Mouse (Mus musculus): ENCODE data around the gene Cpt1c.
A peak's percentile ranks its signal among the peaks of the same experiment; 100 is the strongest.

Gene Cpt1c

GRCm38 (mm10) chr7:44999753-45000152 lies 25.1 kb upstream of the Cpt1c start:
- no peak for DNase-seq (ENCODE audit: low spot score)

GRCm38 (mm10) chr7:44998501-44998955 lies 23.9 kb upstream of the Cpt1c start, which contains the start of gene Bcl2l12:
Gene Bcl2l12, minus strand, starts transcription at chr7:44998712.
- DNase-seq (ENCODE audit: low spot score) = peak; percentile 56

GRCm38 (mm10) chr7:44997940-44998428 lies 23.3 kb upstream of the Cpt1c start:
- DNase-seq (ENCODE audit: low spot score) = no peak

- peak; percentile 98 for DNase-seq (ENCODE audit: low spot score)
These were observed 22.7 kb upstream of the Cpt1c start, which contains the start of gene Irf3 for GRCm38 (mm10) chr7:44997231-44997939. Gene Irf3, plus strand, starts transcription at chr7:44997648.

- no peak for DNase-seq (ENCODE audit: low spot score)
These were observed 22.0 kb upstream of the Cpt1c start for GRCm38 (mm10) chr7:44996672-44997071.

- no peak for DNase-seq (ENCODE audit: low spot score)
These were observed 12.4 kb upstream of the Cpt1c start for GRCm38 (mm10) chr7:44986879-44987718.

- peak; percentile 97 for DNase-seq (ENCODE audit: low spot score)
These were observed 11.7 kb upstream of the Cpt1c start, which contains the start of gene Prmt1 for GRCm38 (mm10) chr7:44986192-44986878. Gene Prmt1, minus strand, starts transcription at chr7:44986568.

GRCm38 (mm10) chr7:44985595-44986191 lies 11.0 kb upstream of the Cpt1c start:
- DNase-seq (ENCODE audit: low spot score) = peak; percentile 71

GRCm38 (mm10) chr7:44984833-44985164 lies 10.1 kb upstream of the Cpt1c start:
- DNase-seq (ENCODE audit: low spot score) = no peak

- DNase-seq (ENCODE audit: low spot score) = no peak
These were observed 9.5 kb upstream of the Cpt1c start for GRCm38 (mm10) chr7:44983944-44984832.

GRCm38 (mm10) chr7:44983085-44983484 lies 8.4 kb upstream of the Cpt1c start:
- peak; percentile 90 for DNase-seq (ENCODE audit: low spot score)

- DNase-seq (ENCODE audit: low spot score) = no peak
These were observed 6.9 kb upstream of the Cpt1c start for GRCm38 (mm10) chr7:44981539-44981938.

- DNase-seq (ENCODE audit: low spot score) = no peak
These were observed 3.6 kb upstream of the Cpt1c start for GRCm38 (mm10) chr7:44978300-44978699.

GRCm38 (mm10) chr7:44975117-44975419 lies 417 bp upstream of the Cpt1c start:
- DNase-seq (ENCODE audit: low spot score) = no peak

- no peak for DNase-seq (ENCODE audit: low spot score)
These were observed 1.1 kb downstream of the Cpt1c start for GRCm38 (mm10) chr7:44973415-44974130.

- no peak for DNase-seq (ENCODE audit: low spot score)
These were observed 3.5 kb downstream of the Cpt1c start for GRCm38 (mm10) chr7:44971142-44971541.

- DNase-seq (ENCODE audit: low spot score) = peak; percentile 86
These were observed 4.4 kb downstream of the Cpt1c start for GRCm38 (mm10) chr7:44970231-44970691.

- no peak for DNase-seq (ENCODE audit: low spot score)
These were observed 8.0 kb downstream of the Cpt1c start for GRCm38 (mm10) chr7:44966638-44967037.

- no peak for DNase-seq (ENCODE audit: low spot score)
These were observed 8.7 kb downstream of the Cpt1c start for GRCm38 (mm10) chr7:44965975-44966374.

- DNase-seq (ENCODE audit: low spot score) = no peak
These were observed 9.7 kb downstream of the Cpt1c start for GRCm38 (mm10) chr7:44964990-44965389.

Measured in urinary bladder, postnatal 14 days (tissue).